Mouse (Mus musculus) cerebellum, adult 2 months (tissue): Measurements from ENCODE around the gene Ptbp3.

Experiments used
- CTCF ChIP-seq: fragments of 200-500 bp; IDR thresholded peaks from 2 replicates; pipeline ENCODE4 v1.5.1; 2011; ENCODE audit warnings: low read depth, mild to moderate bottlenecking, control low read depth, low read length, moderate library complexity, borderline replicate concordance; ENCODE audit not compliant: insufficient read depth
- POLR2A ChIP-seq: fragments of 200-500 bp; IDR thresholded peaks from 2 replicates; pipeline ENCODE4 v1.6.1; 2011; ENCODE audit warnings: low read length, control low read depth, borderline replicate concordance; ENCODE audit not compliant: insufficient read depth

DNA sequence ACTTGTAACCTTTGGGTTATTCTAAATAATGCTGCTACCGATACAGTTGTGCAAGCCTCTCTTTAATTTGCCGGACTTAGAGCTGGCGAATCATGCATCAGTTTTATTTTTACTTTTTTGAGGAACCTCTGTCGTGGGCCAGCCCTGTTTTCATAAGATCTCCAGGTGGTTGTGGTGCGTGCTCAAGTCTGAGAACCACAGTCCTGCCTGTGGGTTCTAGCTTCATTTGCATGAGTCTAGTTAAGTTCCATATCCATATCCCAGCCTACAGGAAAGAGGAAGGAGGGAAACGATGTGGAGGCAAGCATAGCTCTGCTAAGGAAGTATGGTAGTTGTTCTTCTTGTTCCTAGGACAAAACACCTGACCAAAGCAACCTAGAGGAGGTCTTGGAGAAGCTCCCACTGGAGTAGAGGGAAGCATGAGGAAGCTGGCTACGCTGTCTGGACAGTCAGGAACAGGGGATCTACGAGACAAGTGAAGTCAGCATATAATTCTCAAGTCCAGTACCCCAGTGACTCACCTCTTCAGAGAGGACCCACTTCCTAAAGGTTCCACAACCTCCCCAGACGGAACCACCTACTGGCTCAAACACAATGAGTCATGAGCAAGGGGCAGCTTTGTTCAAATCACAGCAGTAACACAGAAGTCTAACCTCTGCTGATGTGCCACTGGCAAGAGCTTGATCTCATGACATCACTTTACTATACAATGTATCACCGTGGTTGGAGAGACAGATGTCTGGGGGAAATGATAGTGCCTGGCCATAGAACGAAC lies 26.2 kb upstream of the Ptbp3 start:
- TF ChIP-seq POLR2A = no peak
- no peak for TF ChIP-seq CTCF
